Mouse (Mus musculus) frontal cortex, postnatal 25 days (tissue): ENCODE data around the gene Tbc1d17.
A peak's percentile ranks its signal among the peaks of the same experiment; 100 is the strongest.

ENCODE experiments used
- DNase-seq, 2 experiments: peaks; one replicate each; pipeline ENCODE4 v3.0.0; 2022; ENCODE audit warnings: low spot score in 2 of 2

The Tbc1d17 gene

DNA sequence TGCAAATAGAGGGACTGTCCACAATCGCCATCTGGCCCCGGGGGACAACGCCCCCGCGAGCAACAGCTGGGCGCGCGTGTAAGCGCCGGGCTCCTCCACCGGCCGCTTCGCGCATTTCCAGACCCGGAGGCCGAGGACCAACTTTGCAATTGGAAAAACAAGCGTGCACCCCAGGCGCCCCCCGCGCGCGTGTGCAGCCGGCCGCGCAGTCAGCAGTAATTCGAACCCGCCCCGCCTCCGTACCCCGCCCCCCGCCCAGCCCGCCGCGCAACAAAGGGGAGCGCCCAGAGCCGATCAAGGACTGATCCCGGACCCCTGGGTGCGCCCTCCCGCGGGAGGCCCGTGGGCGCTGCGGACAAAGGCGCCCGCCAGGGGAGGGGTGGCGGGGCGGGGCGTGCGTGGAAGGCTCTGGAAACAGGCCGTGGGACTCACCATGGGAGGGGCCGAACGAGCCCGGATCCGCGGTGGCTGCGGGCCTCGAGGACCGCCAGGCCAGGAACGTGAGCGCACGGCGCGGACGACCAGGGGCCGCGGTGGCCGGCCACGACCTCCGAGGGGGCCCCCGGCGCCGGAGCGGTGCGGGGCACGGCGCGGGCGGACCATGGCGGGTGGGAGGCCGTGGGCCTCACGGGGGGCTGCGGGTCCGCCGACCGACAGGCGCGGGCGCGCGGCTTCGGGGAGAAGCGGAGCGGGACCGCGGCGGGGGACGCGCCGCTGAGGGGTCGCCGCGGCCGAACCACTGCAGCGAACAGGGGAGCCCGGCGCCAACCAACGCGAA is 20.2 kb upstream of the Tbc1d17 start:
- no peak for DNase-seq

DNA sequence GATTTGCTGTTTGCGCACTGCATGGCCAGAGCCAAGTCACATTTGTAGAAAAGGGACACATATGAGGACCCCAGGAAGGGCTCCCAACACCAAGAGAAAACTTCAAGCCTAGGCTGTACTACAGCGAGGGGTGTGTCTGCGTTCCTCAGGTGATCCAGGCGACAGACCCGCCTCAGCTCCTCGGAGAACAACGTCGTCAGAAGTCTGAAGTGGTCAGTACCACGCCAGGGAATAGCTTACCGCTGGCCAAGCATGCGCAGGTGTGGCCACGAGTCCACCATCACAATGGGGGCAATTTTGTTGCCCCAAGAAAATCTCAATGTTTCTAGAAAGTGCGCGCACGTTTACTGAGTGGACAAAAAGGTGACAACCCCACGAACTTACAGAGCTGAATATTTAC is 19.6 kb upstream of the Tbc1d17 start:
- DNase-seq, result no peak

DNA sequence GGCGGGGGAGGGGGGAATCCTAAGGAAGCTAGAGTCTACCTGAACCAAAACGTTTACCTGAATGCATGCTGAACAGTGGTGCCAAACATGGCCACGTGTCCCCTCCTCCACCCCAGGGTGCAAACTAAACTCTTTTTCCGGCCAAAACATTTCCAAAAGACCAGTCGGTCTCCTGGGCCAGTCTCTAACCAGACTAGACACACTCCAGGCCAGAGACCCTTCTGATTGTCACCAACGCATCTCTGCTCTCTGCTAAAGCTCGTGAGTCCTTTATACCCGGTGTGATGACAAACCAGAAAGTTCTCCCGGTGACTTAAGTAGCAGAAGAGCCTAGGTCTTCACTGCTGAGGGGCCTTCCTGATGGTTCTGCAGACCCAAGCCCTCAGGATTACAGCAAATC is 18.9 kb upstream of the Tbc1d17 start:
- DNase-seq, result no peak

DNA sequence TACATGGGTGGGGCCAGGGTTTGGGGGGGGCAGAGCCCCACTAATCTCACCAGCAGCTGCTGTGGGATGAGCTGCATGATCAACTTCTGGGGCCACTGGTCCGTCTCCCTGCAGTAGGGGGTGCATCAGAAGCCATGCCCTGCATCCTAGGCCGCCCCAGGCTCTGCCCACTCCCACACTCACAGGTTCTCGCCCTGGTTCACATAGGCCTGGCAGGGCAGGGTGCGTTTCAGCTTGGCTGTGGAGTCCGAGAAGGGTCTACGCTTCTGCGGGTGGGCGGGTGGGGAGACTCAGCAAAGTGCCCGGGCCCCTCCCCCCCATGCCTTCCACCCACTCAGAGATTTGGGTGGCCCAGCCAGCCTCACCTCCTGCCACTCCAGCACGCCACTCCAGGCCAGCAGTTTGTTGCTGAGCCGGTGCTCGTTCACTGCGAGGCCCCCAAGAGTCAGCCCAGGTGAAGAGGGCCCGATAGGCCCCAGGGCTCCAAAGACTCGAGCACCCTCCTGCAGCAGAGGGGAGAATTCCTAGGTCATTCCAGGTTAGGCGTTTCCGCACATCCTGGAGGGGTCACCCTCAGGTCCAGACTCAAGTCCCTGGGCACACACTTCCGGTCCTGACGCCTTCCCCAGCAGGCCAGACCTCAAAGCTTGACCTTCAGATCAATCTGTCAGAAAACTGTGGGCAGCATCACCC is 18.3 kb upstream of the Tbc1d17 start:
- no peak for DNase-seq

DNA sequence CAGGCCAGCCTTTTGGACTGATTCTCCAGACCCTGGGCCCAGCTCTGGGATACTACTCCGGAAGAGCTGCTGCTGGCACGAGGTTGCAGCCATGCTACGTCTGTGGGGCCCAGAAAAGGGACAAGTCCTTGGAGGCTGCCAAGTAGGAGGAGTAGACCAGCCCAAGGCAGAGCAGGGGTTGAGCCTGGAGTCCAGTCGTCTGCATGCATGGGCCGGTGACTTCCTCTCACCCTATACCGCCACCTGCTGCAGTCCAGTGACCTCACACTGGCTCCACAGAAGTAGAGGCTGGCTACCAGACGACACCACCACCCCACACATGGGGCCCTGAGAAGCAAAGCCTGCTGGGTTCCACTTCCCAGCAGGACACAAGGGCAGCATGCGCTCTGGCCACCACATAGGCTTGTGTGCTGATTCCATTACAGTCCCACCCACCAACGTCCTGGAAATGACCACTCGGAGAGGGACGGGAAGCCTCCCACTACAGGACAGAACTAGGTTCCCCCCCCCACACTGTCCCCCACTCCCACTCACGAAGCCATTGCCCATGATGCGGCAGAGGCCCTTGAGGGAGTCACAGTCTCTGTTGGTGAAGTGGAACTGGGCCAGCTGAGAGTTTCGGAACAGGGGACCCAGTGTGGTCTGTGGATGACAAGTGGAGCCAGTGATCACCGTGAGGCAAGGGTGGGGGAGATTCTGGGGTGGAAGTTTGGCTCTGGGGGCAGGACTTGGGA is 17.6 kb upstream of the Tbc1d17 start:
- DNase-seq, result no peak

DNA sequence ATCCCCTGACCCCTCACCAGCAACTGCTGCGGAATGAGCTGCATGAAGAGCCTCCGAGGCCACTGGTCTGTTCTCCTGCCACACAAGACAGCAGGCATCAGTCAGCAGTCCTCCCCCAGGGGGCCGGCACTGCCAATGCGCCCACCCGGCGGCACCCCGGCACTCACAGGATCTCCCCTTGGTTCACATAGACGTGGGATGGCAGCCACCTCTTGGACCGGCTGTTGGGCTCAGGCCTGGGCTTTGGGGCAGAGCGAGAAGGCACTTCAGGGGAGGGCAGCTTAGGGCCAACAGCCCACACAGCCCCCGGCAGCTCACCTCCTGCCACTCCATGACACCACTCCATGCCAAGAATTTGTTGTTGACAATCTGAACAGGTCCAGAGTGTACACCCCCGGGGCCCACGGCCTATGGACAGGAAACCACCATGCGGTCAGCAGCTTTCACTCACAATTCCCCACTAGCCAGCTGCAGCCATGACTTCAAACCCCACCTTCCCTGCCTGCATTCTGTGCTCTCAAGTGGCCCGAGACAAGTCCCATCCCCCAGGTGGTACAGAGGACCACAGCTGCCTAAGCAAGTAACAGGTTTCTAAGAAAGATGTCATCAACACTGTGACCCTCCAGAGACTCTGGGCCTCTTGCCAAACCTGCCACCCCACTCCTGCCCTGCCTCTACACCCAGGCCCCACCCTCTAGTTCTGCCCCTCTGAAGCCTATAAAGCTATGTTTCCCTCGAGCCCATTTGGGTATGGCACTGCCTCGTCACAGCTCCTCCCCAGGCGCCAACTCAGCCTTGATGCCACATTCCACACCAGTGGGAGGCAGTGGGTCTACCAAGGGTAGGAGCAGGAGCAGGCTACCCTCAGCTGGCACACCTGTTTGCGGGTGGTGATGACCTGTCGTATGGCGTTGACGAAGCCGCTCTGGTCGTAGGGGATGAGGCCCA is 16.0 kb upstream of the Tbc1d17 start:
- DNase-seq, result no peak

DNA sequence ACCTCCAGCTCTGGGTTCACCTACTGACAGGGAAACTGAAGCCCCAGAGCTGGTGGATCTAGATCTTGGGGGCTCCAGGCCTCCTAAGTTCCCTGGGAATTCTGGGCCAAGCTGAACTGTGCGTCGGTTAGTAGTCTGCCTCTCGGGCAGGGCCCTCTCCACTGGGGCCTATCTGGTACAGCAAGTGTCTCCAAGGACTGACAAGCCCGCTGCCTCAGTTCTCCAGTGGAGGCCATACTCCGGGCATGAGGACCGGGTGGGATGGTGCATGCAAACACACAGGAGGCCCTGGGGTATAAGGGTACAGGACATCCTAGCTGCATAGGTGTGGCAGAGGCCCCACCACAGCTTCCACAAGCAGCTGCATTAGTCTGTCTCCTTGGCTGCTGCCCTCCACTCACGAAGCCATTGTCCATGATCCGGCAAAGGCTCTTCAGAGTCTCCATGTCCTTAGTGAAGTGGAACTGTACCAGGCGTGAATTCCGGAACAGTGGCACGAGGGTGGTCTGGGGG is 15.2 kb upstream of the Tbc1d17 start:
- no peak for DNase-seq

DNA sequence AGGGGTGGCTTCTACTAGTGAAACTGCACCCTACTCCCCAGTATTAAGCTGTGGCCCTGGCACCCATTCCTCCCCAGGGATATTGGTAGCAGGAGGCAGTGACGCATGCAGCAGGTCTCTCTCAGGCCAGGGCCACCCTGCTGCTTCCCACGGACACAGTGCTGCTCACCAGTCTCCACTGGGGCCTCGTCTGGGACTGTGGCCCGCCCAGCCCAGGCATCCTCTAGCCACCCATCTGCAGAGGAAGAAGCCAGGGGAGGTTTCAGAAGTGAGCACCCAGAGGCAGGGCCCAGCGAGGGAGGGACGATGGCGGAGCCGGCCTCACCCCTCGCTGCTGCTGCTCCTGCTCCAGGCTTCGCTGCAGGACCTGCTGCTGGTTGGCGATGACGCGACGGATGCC is 14.3 kb upstream of the Tbc1d17 start:
- DNase-seq, result no peak

DNA sequence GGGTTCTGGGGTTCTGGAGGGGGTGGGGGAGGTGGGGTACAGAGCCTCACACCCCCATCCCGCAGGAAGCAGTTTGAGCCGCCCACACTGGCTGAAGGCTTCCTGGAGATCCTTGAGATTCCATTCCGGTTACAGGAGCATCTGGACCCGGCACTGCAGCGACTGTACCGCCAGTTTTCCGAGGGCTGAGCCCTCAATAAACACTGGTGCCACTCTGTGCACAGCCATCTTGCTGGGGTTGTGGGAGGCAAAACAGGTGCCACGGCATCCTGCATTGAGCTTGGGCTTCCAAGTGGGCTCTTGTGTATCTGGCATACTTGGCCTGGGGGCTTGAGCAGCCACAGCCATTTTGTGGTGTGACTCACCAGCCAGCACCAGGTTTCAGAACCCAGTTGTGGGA is 13.6 kb upstream of the Tbc1d17 start:
- no peak for DNase-seq

DNA sequence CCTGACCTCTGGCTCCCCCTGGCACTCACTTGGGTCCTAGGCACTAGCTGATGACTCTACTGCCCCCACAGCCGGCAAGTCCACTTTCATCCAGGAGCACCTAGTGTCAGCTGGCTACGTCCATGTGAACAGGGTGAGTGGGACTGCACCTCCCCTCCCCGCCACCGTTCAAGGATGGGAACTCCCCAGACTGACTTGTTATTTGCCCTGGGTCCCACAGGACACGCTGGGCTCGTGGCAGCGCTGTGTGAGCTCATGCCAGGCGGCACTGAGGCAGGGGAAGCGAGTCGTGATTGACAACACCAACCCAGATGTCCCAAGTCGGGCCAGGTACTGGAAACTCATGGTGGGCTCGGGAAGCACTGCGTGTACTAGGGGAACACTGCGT is 12.5 kb upstream of the Tbc1d17 start:
- no peak for DNase-seq

DNA sequence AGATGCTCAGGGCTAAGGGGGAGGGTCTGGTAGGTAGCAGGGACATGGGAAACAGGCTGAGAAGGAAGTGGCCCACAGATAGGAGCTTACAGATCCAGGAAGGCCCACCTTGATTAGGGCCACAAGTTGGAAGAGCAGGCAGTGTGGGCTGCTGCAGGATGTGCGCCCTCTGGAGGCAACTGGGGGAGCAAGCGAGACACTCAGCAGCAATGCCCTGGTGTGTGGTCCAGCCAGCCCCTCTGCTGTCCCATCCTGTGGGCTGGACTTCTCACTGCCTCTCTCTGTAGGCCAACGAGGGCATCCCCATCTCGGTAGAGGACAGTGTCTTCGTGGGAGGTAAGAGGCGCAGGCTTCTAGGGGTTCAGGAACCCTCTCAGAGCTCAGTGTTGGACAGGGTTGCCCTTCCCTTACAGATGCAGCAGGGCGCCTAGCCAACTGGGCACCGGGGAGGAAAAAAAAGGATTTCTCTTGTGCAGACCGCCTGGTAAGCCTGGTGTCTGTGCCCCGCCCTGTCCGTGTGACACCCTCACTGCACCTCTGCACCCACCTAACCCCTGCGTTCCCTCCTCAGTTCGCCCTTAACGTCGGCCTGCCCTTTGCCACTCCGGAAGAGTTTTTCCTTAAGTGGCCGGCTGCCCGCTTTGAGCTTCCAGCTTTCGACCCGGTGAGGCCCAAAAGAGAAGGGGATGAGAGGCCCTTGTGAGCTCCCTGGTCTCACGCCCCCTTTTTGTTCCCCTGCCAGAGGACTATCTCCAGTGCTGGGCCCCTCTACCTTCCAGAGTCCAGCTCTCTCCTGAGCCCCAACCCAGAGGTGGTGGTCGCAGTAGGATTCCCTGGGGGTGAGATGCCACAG is 11.9 kb upstream of the Tbc1d17 start:
- DNase-seq, result no peak

DNA sequence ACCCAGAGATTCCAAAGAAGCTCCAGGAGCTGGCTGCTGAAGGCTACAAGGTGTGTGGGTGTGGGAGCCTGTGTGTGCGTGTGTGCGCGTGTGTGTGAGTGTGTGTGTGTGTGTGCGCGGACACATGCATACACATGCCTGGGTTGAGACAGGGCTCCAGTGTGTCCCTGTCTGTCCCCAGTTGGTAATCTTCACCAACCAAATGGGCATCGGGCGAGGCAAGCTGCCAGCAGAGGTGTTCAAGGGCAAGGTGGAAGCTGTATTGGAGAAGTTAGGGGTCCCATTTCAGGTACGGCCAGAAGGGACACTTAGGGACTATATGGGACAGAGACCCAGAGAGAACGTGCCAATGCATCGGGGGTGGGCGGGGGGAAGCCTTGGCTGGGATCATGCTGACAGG is 11.0 kb upstream of the Tbc1d17 start:
- no peak for DNase-seq

DNA sequence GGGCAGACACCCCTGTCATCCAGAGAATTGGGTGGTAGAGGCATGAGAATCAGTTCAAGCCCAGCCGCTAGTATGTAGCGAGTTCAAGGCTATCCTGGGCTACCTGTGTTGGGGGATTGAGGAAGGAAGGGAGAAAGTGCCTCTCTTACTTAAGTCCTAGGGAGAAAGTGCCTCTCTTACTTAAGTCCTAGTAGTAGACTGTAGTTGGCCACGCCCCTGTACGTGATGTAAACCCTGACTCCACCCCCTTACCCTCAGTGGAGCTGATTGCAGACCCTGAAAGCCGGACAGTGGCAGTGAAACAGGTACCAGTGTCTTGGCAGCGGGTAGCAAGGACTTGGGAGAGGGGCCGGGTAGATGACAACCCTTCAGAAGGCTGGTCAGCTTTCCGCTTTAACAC is 9.0 kb upstream of the Tbc1d17 start:
- no peak for DNase-seq

DNA sequence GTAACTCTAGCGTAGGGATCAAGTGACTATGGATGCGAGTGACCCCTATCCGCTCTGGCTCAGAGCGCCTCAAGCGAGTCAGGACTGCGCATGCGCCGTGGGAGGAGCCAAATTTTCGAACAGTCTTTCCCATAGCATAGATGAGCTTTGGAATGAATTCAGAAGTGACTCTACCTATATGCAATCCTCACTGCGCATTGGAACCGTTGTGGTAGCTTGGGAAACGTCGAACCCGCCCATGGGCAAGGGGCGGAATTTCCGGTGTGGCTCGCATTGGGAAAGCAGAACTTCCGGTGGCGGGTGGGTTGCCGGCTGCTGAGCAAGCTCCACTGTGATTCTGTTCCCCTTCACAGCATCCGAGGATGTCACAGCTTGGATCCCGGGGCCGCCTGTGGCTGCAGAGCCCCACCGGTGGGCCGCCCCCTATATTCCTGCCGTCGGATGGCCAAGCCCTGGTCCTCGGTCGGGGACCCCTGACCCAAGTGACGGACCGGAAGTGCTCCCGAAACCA is 8.2 kb upstream of the Tbc1d17 start, which contains the start of gene Pnkp:
Gene Pnkp (plus strand): TSS at position 98 of the 511 bp plus-strand sequence.
- DNase-seq, result peak; percentile 86 to 87

DNA sequence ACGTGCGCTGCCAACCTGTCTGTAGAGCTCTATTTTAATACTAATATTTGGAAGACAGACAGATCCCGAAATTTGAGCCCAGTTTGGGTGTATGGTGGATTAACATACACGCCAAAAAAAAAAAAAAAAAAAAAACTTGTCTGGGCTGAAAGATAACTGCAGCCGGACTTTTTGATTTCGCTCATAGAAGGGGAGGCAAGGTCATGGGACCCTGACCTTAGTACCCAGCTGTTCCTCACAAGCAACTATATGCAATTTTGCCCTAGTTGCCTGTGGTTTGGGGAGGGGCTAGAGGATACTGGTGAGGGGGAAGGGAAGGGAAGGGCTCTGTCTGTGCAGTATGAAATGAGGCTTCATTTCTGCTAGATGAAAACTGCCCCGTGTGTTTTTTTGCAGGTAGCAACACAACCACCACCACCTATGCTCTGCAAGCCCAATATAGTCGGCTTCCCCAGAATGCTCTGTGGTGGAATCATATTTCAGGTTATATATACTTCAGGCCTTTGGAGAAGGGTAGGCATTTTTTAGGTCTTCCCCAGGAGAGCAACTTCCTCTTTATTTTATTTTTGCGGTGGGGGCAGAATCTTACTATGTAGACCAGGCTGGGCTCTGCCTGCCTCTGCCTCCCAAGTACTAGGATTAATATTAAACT is 7.5 kb upstream of the Tbc1d17 start:
- DNase-seq, result no peak

DNA sequence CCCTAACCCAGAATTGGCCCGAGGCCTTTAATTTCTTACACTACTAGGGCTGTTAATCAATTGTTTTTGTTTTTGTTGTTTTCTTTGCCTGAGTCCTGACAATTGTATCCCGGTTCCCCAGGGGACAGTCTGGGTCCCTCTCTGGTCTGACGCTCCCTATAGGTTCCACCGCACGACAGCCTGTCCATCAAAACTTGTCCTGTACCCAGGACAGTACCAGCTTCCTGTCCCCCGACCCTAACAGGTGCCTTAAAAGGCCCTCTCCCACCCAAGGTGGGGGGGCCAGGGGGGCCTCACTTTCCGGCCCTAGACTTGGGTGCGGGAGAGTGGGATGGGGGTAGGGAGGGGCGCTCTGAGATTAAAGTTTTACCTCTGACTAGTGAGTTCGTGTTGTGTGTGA is 6.2 kb upstream of the Tbc1d17 start:
- DNase-seq, result no peak

DNA sequence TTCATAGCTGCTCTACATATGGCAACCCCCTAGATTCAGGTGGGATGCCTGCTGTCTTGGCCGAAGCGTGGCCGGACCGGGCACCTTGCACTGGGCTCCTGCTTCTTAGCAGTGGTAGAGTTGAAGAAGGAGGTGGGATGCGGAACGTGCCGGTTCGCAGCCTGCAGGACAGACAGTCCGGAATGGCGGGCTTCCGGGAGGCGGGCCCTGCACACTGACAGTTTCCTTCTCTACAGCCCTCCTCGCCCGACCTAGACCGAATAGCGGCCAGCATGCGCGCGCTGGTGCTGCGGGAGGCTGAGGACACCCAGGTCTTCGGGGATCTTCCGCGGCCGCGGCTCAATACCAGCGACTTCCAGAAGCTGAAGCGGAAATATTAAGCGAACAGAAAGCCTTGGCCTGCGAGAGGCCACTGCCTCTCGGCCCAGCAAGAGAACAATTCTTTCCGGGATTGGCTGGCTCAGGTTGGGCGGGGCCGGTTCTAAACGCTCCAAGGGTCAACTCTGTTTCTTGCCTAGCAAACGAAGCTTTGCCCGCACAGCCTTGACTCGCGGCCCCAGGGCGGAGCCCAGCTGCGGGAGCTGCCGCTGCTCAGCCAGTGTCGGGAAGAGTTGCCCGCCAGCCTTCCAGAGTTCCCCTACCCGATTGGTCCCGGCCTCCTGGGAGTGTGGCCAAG is 5.6 kb upstream of the Tbc1d17 start:
- DNase-seq, result no peak

DNA sequence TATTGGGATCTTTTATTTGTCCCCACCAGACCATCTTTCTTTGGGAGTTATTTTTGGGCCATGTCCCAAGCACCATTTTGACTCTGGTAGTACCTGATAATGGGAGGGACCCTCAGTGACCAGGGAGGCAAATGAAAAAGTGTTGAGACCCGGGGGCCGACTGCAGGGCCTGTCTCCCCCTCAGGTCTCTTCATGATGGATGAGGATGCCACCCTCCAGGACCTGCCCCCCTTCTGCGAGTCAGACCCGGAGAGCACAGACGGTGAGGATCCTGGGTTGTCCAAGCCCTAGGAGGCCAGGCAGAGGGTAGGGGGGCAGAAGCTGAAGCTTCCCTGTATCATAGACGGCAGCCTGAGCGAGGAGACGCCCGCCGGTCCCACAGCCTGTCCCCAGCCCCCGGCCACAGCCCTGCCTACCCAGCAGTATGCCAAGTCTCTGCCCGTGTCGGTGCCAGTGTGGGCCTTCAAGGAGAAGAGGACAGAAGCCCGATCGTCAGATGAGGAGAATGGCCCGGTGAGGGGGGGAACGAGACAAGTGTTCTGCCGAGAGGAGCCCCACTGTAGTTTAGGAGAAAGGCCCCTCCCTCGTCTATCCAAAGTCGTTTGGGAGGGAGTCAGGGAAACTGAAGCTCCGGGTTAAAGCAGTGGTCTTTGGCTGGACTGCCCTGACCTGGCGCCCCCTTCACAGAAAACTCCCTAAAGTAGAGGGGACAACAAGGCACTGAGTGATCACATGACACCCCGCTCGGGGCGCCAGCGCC is 4.9 kb upstream of the Tbc1d17 start:
- DNase-seq, result no peak
